Mouse (Mus musculus): ENCODE data around the gene Mpdu1. TPM values are rescaled to one million over a fixed set of nuclear protein-coding genes. Genes with fewer than 3 reads are reported as not detected.
A peak's percentile ranks its signal among the peaks of the same experiment; 100 is the strongest.

The Mpdu1 gene
- total RNA-seq, 2 experiments from 2014 or later, result 59.1 to 59.7 TPM

- DNase-seq (ENCODE audit: low spot score in 2 of 2), result peak; percentile 91 to 95
- intact Hi-C loops (cut with DNase I), result no loop called here
Measured at GRCm38 (mm10) chr11:69670786-69671725, 8.6 kb upstream of the Mpdu1 start.

- DNase-seq (ENCODE audit: low spot score in 2 of 2), result no peak
- intact Hi-C loops (cut with DNase I), result no loop called here
Measured at GRCm38 (mm10) chr11:69666665-69667005, 4.2 kb upstream of the Mpdu1 start.

DNA sequence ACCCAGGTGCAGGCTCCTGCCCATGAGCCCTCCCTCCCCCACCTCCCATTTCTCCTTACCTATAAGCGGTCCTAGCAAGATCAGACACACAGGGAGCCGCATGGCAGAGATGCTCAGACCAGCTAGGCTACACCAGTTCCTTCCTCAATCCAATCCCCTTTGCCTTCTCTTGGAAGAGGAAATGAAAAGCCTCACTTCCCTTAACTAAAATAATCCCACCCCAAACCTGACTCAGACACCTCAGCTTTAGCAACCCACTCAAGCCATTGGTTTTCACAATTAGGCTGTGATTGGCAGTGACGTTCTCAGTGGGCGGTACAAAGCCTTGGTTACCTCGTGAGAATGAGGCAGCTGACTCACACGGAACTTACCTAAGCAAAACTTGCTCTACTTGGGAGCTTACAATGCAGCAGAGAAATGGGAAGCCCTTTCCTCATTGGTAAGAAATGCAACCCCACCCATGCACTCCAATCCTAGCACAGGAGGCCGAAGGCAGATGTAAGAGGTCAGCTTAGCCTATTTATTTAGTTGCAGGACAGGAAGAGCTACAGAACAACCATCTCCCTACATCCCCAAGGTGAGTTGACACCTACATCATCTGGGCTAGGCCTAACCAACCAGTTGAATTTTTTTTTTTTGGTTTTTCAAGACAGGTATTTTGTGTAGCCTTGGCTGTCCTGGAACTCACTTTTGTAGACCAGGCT lies 3.7 kb upstream of the Mpdu1 start, which contains the start of gene Cd68:
Gene Cd68 (minus strand): TSS at position 193 of the 704 bp plus-strand sequence.
- peak; percentile 75 to 93 for DNase-seq (ENCODE audit: low spot score in 2 of 2)
- intact Hi-C loops (cut with DNase I), result no loop called here

DNA sequence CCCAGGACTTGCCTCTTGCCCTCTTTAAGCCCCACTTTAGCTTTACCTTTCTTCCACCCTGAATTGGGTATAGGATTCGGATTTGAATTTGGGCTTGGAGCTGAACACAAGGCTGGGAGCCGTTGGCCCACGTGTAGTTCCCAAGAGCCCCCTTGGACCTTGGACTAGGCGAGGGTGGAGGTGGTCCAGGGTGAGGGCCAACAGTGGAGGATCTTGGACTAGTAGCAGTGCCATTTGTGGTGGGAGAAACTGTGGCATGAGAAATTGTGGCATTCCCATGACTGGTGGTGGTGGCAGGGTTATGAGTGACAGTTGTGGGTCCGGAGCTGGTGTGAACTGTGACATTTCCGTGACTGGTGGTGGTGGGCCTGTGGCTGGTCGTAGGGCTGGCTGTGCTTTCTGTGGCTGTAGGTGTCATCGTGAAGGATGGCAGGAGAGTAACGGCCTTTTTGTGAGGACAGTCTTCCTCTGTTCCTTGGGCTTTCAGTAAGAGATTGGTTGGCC lies 3.1 kb upstream of the Mpdu1 start:
- intact Hi-C loops (cut with DNase I), result no loop called here
- no peak for DNase-seq (ENCODE audit: low spot score in 2 of 2)

DNA sequence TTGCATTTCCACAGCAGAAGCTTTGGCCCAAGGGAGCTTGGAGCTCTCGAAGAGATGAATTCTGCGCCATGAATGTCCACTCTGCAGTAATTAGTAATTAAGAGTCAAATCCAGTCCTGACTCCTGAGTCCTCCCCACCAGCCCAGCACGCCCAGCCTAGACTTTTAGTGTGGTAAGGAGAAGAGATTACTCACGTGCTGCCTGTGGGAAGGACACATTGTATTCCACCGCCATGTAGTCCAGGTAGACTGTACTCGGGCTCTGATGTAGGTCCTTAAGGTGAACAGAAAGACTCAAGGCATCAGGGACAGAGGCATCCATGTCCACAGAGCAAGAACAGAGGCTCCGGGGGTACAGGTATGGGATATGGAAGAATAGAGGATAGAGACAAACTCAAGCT lies 2.4 kb upstream of the Mpdu1 start:
- DNase-seq (ENCODE audit: low spot score in 2 of 2), result no peak
- intact Hi-C loops (cut with DNase I), result loop anchor here (5.0 kb wide), 1 partner anchor 83 kb away; the partner anchor contains the start of genes Trp53 and Wrap53

DNA sequence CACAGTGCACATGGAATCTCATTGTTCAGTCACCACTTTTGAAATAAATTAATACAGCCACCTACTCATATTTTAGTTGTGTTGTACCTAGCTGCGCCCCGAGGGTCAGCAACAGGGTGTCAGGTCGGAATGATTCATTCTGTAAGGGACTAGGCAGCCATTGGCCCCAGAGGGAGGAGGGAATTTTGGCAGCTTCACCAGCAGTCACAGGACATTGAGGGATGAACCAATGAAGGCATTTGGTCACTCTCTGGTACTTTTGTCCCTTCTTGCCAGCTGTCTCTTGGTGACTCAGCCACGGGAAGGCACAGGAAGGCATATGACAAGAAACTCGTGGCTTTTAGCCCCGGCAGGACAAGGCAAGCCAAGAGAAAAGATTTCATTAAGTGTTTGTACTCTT lies 1.4 kb upstream of the Mpdu1 start:
- intact Hi-C loops (cut with DNase I), result loop anchor here (2.0 to 5.0 kb wide), 2 partner anchors 31 to 81 kb away; partner anchors contain the start of genes Fxr2, Trp53 and Wrap53
- no peak for DNase-seq (ENCODE audit: low spot score in 2 of 2)

DNA sequence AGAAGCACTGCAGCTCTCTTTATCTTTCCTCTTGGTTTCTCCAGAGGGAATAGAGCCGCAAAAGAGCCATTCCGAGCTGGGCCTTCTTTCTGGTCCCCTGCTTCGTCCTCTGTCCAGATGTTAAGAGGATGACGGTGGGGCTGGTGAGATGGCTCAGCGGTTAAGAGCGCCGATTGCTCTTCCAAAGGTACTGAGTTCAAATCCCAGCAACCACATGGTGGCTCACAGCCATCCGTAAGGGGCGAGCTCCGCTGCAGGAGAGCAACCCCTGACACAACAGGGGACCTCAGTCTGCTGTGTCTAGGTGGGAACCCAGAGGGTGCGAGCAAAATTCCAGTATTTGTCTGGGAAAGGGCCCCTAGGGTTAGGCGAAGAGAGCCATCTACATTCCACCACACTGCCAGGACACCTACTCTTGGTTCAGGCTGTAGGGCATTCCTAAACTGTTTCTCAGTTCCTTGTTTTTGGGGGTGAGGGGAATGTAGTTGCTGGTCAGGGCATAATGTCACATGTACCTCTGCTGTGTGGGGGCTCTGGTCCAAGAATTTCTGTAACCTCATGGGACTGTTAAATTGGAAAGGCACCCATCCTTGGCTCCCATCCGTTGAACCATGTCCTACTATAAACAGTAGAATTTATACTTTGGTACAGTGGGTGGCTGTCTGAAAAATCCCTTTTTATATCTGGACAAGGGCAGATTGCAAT lies 677 bp upstream of the Mpdu1 start:
- intact Hi-C loops (cut with DNase I), result loop anchor here (2.0 to 5.0 kb wide), 2 partner anchors 30 to 81 kb away; partner anchors contain the start of genes Fxr2, Trp53 and Wrap53
- no peak for DNase-seq (ENCODE audit: low spot score in 2 of 2)

DNA sequence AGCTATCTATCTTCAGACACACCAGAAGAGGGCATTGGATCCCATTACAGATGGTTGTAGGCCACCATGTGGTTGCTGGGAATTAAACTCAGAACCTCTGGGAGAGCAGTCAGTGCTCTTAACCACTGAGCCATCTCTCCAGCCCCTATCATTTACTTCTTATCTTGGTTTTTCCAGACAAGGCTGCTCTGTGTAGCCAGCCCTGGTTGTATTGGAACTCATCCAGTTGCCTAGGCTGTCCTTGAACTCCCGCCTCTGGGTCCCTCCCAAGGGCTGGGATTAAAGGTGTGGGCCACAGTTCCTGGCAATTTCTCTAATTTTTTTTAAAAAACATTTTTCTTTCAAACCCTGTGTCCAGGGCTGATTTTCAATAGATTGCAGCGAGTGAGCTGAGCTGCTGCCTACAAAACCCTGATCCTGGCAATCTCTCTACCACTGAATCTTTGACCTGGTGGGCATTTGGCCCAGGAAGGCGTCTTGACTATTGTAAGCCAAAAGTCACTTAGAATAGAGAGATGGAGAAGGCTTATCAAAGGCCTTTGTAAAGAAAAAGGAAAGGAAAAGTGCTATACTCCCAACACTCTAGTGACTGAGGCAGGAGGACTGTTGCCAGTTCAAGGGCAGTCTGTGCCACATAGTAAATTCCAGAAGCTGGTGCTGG lies 1.1 kb downstream of the Mpdu1 start:
- DNase-seq (ENCODE audit: low spot score in 2 of 2), result no peak
- intact Hi-C loops (cut with DNase I), result loop anchor here (5.0 kb wide), 1 partner anchor 79 kb away; the partner anchor contains the start of genes Trp53 and Wrap53

- DNase-seq (ENCODE audit: low spot score in 2 of 2), result no peak
Measured at GRCm38 (mm10) chr11:69657462-69657881, 5.0 kb downstream of the Mpdu1 start.

DNA sequence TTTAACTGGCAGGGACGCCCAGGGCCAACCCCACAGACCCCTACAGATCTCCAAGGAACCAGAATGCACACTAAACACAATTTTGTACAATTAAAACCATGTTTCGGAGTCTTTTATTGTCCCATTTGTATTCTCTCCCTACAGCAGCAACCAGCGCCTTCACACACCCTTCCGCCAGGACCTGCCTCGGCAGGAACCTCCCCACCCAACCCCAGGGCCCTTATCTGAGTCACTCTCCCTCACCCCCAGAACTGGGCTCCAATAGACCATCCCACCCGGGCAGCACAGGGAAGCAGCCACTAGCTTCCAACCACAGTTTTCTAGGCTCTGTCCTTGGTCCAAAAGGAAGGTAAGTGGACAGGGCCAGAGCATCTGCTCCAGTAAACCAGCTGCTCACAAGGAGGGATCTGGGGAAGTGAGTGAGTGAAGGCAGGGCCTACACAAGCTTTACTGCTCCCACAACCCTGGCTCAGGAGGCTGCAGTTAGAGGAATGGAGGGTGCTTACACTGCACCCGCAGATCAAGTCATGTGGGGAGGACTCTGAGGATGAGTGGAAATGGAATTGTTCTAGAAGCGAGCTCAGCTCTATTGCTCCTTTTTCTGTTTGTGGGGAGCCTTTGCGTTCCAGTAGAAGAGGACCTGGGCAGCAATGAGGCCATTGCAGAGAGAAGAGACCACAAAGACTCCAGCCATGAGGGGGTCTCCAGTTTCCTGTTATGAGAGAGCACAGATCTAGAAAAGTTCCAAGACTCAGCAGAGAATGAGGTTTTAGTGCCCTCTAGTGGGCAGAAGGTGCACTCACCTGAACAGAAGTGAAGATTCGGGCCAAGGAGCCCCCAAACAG lies 5.6 kb downstream of the Mpdu1 start:
- peak; percentile 37 to 39 for DNase-seq (ENCODE audit: low spot score in 2 of 2)
- intact Hi-C loops (cut with DNase I), result no loop called here

More at GRCm38 (mm10) chr11:69657462-69657881, 5.0 kb downstream of the Mpdu1 start:
- intact Hi-C loops (cut with DNase I), result no loop called here

- intact Hi-C loops (cut with DNase I), result no loop called here
- DNase-seq (ENCODE audit: low spot score in 2 of 2), result no peak
Measured at GRCm38 (mm10) chr11:69656065-69656455, 6.4 kb downstream of the Mpdu1 start.

GRCm38 (mm10) chr11:69655264-69656064 lies 7.0 kb downstream of the Mpdu1 start, which contains the start of gene Sox15:
Gene Sox15, plus strand, starts transcription at chr11:69655314.
- DNase-seq (ENCODE audit: low spot score in 2 of 2), result peak; percentile 75 to 78
- intact Hi-C loops (cut with DNase I), result loop anchor here (2.0 kb wide), 1 partner anchor 17 kb away; no protein-coding TSS in a partner anchor

DNA sequence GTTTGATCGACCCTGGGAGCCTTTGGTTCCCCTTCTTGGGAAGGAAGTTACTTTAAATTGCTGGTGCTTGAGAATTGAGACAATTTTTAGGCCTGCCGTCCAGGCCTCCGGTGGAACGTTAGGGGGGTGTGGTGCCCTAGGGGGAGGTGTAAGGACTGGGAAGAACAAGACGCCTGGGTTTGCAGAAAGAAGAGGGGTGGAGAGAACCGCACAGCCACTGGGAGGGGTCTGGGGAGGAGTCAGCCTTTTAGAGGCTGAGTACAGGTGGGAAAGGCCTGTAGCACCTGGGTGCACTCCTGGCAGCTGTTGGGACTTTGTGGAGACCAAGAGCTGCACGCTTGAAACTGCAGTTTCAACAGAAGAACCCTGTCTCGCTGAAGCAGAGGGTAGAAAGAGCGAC lies 7.7 kb downstream of the Mpdu1 start:
- intact Hi-C loops (cut with DNase I), result loop anchor here (2.0 kb wide), 1 partner anchor 16 kb away; no protein-coding TSS in a partner anchor
- DNase-seq (ENCODE audit: low spot score in 2 of 2), result no peak

- no peak for DNase-seq (ENCODE audit: low spot score in 2 of 2)
- intact Hi-C loops (cut with DNase I), result no loop called here
Measured at GRCm38 (mm10) chr11:69653399-69653798, 9.0 kb downstream of the Mpdu1 start.

DNA sequence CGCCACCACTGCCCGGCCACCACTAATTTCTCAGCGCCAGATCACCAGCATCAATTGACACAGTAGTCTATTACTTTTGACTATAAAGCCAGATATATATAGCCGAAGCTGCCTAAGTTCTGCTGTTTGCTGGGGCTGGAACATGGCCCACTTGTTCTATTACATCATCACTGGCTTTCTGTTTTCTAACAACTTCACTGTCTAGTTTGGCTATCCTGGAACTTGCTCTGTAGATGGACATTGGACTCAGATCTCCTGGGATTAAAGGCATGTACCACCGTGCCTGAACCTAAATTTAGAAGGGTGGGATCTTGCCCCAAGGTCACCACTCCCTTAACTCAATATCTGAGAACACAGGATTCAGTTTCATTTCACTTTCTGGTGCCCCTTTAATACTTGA lies 16.6 kb downstream of the Mpdu1 start:
- intact Hi-C loops (cut with DNase I), result no loop called here

DNA sequence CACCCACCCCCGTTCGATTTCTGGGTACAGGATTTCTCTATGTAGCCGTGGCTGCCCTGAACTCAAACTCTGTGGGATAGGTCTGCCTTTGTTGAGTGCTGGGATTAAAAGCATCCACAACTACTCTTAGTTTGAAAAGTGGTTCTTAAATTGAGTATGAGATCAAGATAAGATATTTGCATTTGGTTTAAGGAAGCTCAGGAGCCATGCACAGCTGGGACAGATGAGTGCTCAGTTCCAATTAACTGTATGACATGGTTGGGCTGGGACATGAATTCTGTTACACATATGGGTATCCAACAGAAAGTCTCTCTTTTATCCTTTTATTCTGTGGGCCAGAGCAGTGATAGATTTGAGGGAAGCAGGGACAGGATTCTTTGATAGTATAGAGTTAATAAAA lies 27.0 kb downstream of the Mpdu1 start:
- DNase-seq (ENCODE audit: low spot score in 2 of 2), result no peak
- intact Hi-C loops (cut with DNase I), result no loop called here

More for the DNA sequence above, 16.6 kb downstream of the Mpdu1 start:
- no peak for DNase-seq (ENCODE audit: low spot score in 2 of 2)
